Mouse (Mus musculus): ENCODE measurements around the gene Zfp949. TPM values are rescaled to one million over a fixed set of nuclear protein-coding genes. Genes with fewer than 3 reads are reported as not detected.
A peak's percentile ranks its signal among the peaks of the same experiment; 100 is the strongest.

Gene Zfp949
- total and polyA plus RNA-seq, 2 experiments from 2014 or later, result 16.9 to 17.7 TPM

DNA sequence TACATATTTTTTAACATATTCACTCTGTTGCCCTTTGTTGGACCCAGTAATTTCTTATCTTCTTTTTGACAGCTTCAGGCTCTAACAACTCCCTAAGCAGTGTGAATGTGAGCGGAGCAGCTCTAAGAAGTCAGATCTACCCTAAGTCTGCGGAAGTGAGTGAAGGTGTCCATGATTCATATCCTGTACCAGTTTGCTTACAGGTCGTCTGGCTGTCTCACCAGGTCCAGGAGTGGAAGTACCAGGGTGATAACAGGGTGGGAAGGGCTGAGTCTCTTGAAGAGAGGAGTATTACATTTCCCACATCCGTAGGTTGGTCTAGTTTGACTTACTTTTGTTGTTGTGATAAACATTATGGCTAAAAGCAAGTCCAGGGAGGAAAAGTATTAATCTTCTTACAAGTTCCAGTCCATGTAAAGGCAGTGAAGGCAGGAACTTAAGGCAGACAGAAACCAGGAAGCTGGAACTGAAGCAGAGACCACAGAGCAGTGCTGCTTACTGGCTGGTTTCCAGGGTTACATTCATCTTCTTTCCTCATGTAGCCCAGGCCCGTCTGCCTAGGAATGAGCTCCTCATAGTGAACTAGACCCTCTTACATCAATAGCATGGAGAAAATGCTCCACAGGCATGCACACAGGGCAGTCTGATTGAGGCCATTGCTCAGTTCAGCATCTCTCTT, 8.1 kb upstream of the Zfp949 start:
- 74% methylated on average over 5 of the region's 5 CpGs for WGBS
- no peak for DNase-seq (ENCODE audit: low spot score)
- no peak for TF ChIP-seq CTCF (IDR thresholded peaks at IDR 0.05; ENCODE audit: low read depth)

GRCm38 (mm10) chr9:88542816-88543215, 5.0 kb upstream of the Zfp949 start:
- DNase-seq (ENCODE audit: low spot score) (peak; percentile 72), ATAC-seq (peak; percentile 70)
- Histone ChIP-seq H3K4me3 (ENCODE audit: low read length) (no peak overlapping the region), H3K4me1 (ENCODE audit: insufficient read depth, low read length) (no peaks in the 10 kb centered on the region), H3K36me3 (ENCODE audit: insufficient read depth, low read length) (no peaks in the 10 kb centered on the region), H3K4me2 (ENCODE audit: low read depth, low read length) (no peak overlapping the region), H3K9me3 (ENCODE audit: low read length) (no peaks in the 10 kb centered on the region), H3K27ac (no peak overlapping the region), H3K27me3 (ENCODE audit: insufficient read depth, low read length) (no peaks in the 10 kb centered on the region), H3K9ac (replicated peaks; ENCODE audit: low read length) (no peak overlapping the region)
- TF ChIP-seq CTCF (IDR thresholded peaks at IDR 0.05; ENCODE audit: low read depth), result peak; percentile 73
- WGBS, result 17% methylated on average over 2 of the region's 2 CpGs

More for the DNA sequence above, 8.1 kb upstream of the Zfp949 start:
- no peak for ATAC-seq
- H3K9ac ChIP-seq (replicated peaks; ENCODE audit: low read length), result no peak overlapping the region
- H3K4me2 ChIP-seq (ENCODE audit: low read depth, low read length), result no peak overlapping the region
- no peak overlapping the region for H3K27ac ChIP-seq
- no peaks in the 10 kb centered on the region for H3K4me1 ChIP-seq (ENCODE audit: insufficient read depth, low read length)
- H3K36me3 ChIP-seq (ENCODE audit: insufficient read depth, low read length), result no peaks in the 10 kb centered on the region
- H3K27me3 ChIP-seq (ENCODE audit: insufficient read depth, low read length), result no peaks in the 10 kb centered on the region
- no peak overlapping the region for H3K4me3 ChIP-seq (ENCODE audit: low read length)
- H3K9me3 ChIP-seq (ENCODE audit: low read length), result no peaks in the 10 kb centered on the region

GRCm38 (mm10) chr9:88545534-88545933, 2.3 kb upstream of the Zfp949 start:
- no peak overlapping the region for H3K27ac ChIP-seq
- H3K9ac ChIP-seq (replicated peaks; ENCODE audit: low read length), result no peak overlapping the region

GRCm38 (mm10) chr9:88546166-88546565, 1.7 kb upstream of the Zfp949 start:
- Histone ChIP-seq H3K9ac (replicated peaks; ENCODE audit: low read length) (no peak overlapping the region), H3K4me3 (ENCODE audit: low read length) (no peak overlapping the region), H3K36me3 (ENCODE audit: insufficient read depth, low read length) (no peaks in the 10 kb centered on the region), H3K4me1 (ENCODE audit: insufficient read depth, low read length) (peaks cover 10% of the 10 kb centered on the region), H3K9me3 (ENCODE audit: low read length) (no peaks in the 10 kb centered on the region), H3K27ac (no peak overlapping the region), H3K27me3 (ENCODE audit: insufficient read depth, low read length) (no peaks in the 10 kb centered on the region), H3K4me2 (ENCODE audit: low read depth, low read length) (no peak overlapping the region)
- no peak for ATAC-seq
- peak; percentile 75 for DNase-seq (ENCODE audit: low spot score)
- TF ChIP-seq CTCF (IDR thresholded peaks at IDR 0.05; ENCODE audit: low read depth), result peak; percentile 69
- WGBS, result 3% methylated on average over 2 of the region's 2 CpGs

More at GRCm38 (mm10) chr9:88545534-88545933, 2.3 kb upstream of the Zfp949 start:
- Histone ChIP-seq H3K36me3 (ENCODE audit: insufficient read depth, low read length) (no peaks in the 10 kb centered on the region), H3K4me2 (ENCODE audit: low read depth, low read length) (no peak overlapping the region), H3K9me3 (ENCODE audit: low read length) (no peaks in the 10 kb centered on the region), H3K27me3 (ENCODE audit: insufficient read depth, low read length) (no peaks in the 10 kb centered on the region), H3K4me1 (ENCODE audit: insufficient read depth, low read length) (peaks cover 9% of the 10 kb centered on the region), H3K4me3 (ENCODE audit: low read length) (no peak overlapping the region)
- peak; percentile 69 for TF ChIP-seq CTCF (IDR thresholded peaks at IDR 0.05; ENCODE audit: low read depth)
- WGBS, result 22% methylated on average over 3 of the region's 3 CpGs
- ATAC-seq, result no peak
- peak; percentile 80 for DNase-seq (ENCODE audit: low spot score)

DNA sequence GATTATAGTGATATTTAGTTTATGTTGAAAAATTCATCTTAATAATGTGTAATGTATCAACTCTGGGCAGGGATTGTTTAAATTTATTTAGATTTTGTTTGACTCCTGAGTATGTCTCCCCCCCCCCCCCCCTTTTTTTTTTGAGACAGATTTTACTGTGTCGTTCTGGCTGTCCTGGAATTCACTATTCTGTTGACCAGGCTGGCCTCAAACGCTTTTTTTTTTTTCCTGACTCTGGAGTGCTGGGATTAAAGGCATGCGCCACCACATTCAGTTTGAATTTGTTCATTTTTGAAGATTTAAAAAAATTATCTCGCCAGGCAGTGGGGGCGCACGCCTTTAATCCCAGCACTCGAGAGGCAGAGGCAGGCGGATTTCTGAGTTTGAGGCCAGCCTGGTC, 1.2 kb upstream of the Zfp949 start:
- Histone ChIP-seq H3K4me2 (ENCODE audit: low read depth, low read length) (no peak overlapping the region), H3K27me3 (ENCODE audit: insufficient read depth, low read length) (no peaks in the 10 kb centered on the region), H3K9me3 (ENCODE audit: low read length) (no peaks in the 10 kb centered on the region), H3K4me1 (ENCODE audit: insufficient read depth, low read length) (peaks cover 10% of the 10 kb centered on the region), H3K36me3 (ENCODE audit: insufficient read depth, low read length) (no peaks in the 10 kb centered on the region), H3K27ac (no peak overlapping the region), H3K9ac (replicated peaks; ENCODE audit: low read length) (no peak overlapping the region), H3K4me3 (ENCODE audit: low read length) (no peak overlapping the region)
- no peak for ATAC-seq
- no peak for DNase-seq (ENCODE audit: low spot score)
- 68% methylated on average over 8 of the region's 8 CpGs for WGBS
- no peak for TF ChIP-seq CTCF (IDR thresholded peaks at IDR 0.05; ENCODE audit: low read depth)

DNA sequence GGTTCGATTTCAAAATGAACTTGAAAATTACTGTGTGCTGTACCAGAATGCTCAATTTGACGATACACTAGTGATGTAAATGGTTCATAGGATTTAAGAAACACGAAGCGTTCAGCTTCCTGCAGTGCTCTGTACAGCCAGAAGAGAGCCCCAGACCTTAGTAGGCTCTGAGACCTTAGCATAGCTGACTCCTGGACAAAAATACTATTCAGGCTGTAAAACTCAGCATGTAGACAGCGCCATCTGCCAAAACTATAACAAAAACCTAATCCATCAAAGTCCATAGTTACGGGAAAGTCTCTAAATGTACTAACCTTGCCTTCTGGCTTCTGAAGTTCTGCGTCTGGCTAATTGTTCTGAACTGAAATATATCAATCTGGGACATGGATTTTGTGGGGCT, 550 bp upstream of the Zfp949 start:
- peak; percentile 80 for DNase-seq (ENCODE audit: low spot score)
- H3K9ac ChIP-seq (replicated peaks; ENCODE audit: low read length), result no peak overlapping the region; the same call in 1 of the 2 replicates

DNA sequence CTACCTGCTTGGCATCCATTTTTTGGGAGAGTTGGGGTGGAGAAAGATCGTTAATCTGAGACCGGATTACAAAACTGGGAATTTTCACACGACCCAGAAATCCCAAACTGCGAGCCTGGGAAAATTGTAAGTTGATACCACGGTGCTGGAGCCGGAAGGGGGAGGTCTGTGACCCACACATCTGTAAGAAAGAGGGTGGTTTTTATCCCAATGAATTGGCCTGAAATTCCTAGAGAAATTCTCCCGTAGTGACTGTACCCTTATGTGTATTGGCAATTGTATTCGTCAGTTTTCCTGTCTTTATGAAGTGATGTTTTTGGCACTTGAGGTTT, 760 bp downstream of the Zfp949 start:
- H3K36me3 ChIP-seq (ENCODE audit: insufficient read depth, low read length), result no peaks in the 10 kb centered on the region
- H3K27ac ChIP-seq, result peak overlapping the region; percentile 88
- WGBS, result 5% methylated on average over 8 of the region's 8 CpGs
- peak overlapping the region; percentile 67 for H3K4me3 ChIP-seq (ENCODE audit: low read length)
- TF ChIP-seq CTCF (IDR thresholded peaks at IDR 0.05; ENCODE audit: low read depth), result no peak
- ATAC-seq (no peak), DNase-seq (ENCODE audit: low spot score) (no peak)
- H3K9me3 ChIP-seq (ENCODE audit: low read length), result no peaks in the 10 kb centered on the region
- peak overlapping the region; percentile 77 for H3K4me2 ChIP-seq (ENCODE audit: low read depth, low read length)
- H3K4me1 ChIP-seq (ENCODE audit: insufficient read depth, low read length), result peaks cover 10% of the 10 kb centered on the region
- H3K9ac ChIP-seq (replicated peaks; ENCODE audit: low read length), result peak overlapping the region; percentile 72
- no peaks in the 10 kb centered on the region for H3K27me3 ChIP-seq (ENCODE audit: insufficient read depth, low read length)

More for the DNA sequence above, 550 bp upstream of the Zfp949 start:
- Histone ChIP-seq H3K27me3 (ENCODE audit: insufficient read depth, low read length) (no peaks in the 10 kb centered on the region), H3K4me1 (ENCODE audit: insufficient read depth, low read length) (peaks cover 10% of the 10 kb centered on the region), H3K4me2 (ENCODE audit: low read depth, low read length) (peak overlapping the region; percentile 77), H3K4me3 (ENCODE audit: low read length) (peak overlapping the region; percentile 67), H3K36me3 (ENCODE audit: insufficient read depth, low read length) (no peaks in the 10 kb centered on the region), H3K27ac (peak overlapping the region; percentile 88; the same call in 1 of the 2 replicates), H3K9me3 (ENCODE audit: low read length) (no peaks in the 10 kb centered on the region)
- peak; percentile 66 for TF ChIP-seq CTCF (IDR thresholded peaks at IDR 0.05; ENCODE audit: low read depth)
- peak; percentile 52 for ATAC-seq
- 21% methylated on average over 7 of the region's 7 CpGs for WGBS
